Mouse (Mus musculus) lung, adult 2 months (tissue): ENCODE results near the gene Slc39a10.

Experiments
- CTCF ChIP-seq: fragments of 200-500 bp; IDR thresholded peaks from 2 replicates; pipeline ENCODE4 v1.5.1; 2011; ENCODE audit warnings: mild to moderate bottlenecking, low read length, control low read depth; ENCODE audit not compliant: insufficient read depth
- POLR2A ChIP-seq: fragments of 200-500 bp; IDR thresholded peaks from 2 replicates; pipeline ENCODE4 v1.6.1; 2011; ENCODE audit warnings: low read depth, mild to moderate bottlenecking, control low read depth, low read length, borderline replicate concordance; ENCODE audit errors: extremely low read depth

DNA sequence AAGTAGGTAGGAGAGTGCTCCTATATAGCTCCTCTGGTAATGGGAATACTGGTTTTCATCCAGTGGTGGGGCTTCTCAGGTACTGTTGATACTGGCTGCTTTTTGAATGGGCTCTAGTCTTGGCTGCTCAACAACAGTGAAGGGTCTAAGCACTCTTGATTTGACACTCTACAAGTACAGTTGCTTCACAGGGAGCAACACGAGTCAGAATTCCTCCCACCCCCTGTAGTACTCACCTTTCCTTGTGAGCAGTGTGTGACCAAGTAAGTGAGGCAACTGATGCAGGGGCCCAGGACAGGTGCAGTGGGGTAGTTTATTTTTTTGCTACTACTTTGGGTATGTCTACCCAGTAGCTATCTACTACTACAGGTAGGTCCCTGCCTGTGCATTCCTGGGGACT, 87.6 kb downstream of the Slc39a10 start:
- no peak for TF ChIP-seq CTCF
- TF ChIP-seq POLR2A = no peak
